Mouse (Mus musculus): Measurements from ENCODE around the gene Itsn1.

GRCm38 (mm10) chr16:91716927-91717349 lies 12.1 kb upstream of the Itsn1 start:
- TF ChIP-seq CTCF (IDR thresholded peaks at IDR 0.05; ENCODE audit: low read depth) (peak; percentile 78), EP300 (IDR thresholded peaks at IDR 0.05; ENCODE audit: low read depth) (peak; percentile 91)

Data from liver, embryonic 14.5 days (tissue).